Mouse (Mus musculus) brain, embryonic 14.5 days (tissue): ENCODE measurements around the gene Svep1.

Source experiments
- CTCF ChIP-seq: fragments of 200-500 bp; IDR thresholded peaks from 2 replicates; pipeline ENCODE4 v1.5.1; 2012; ENCODE audit warnings: inconsistent platforms, mild to moderate bottlenecking, moderate library complexity, borderline replicate concordance; ENCODE audit not compliant: insufficient read depth, insufficient read length; ENCODE audit errors: extremely low read depth
- POLR2A ChIP-seq: fragments of 200-500 bp; IDR thresholded peaks from 2 replicates; pipeline ENCODE4 v1.6.1; 2012; ENCODE audit warnings: mild to moderate bottlenecking, inconsistent platforms, borderline replicate concordance; ENCODE audit not compliant: poor library complexity, insufficient read depth, insufficient read length, severe bottlenecking; ENCODE audit errors: extremely low read depth

GRCm38 (mm10) chr4:58211374-58211773 is 4.7 kb upstream of the Svep1 start:
- TF ChIP-seq CTCF, result no peak
- TF ChIP-seq POLR2A, result no peak
